Mouse (Mus musculus): ENCODE results near the gene Smarcc2. TPM values are rescaled to one million over a fixed set of nuclear protein-coding genes. Genes with fewer than 3 reads are reported as not detected.
A peak's percentile ranks its signal among the peaks of the same experiment; 100 is the strongest.

Gene Smarcc2
- 100 and 109 TPM in 2 replicates for total RNA-seq (2014; fragmentation: Nextera tagmentation)
- 36.3 and 47.4 TPM in 2 replicates for total RNA-seq (2017)
- polyA plus RNA-seq (2012), result 153 and 174 TPM in 2 replicates

- Histone ChIP-seq H3K9me3 (replicated peaks) (no peaks in the 10 kb centered on the region), H3K4me3 (ENCODE audit: low read depth, low read length) (peak within 1 kb of the TSS; percentile 87), H3K4me1 (ENCODE audit: insufficient read depth, low read depth, low read length) (peaks cover 50% of the 10 kb centered on the region), H3K27me3 (ENCODE audit: insufficient read depth, low read length) (no peaks in the 10 kb centered on the region), H3K36me3 (replicated peaks) (peaks cover 35% of the 10 kb centered on the region)
- TF ChIP-seq GATA1 (IDR thresholded peaks at IDR 0.05; ENCODE audit: borderline replicate concordance, low read length) (no peak), CTCF (IDR thresholded peaks at IDR 0.05; ENCODE audit: low read depth, low read length) (no peak), POLR2AphosphoS5 (IDR thresholded peaks at IDR 0.05; ENCODE audit: insufficient replicate concordance, low read depth, low read length) (no peak), TAL1 (conservative IDR thresholded peaks at IDR 0.05; ENCODE audit: low read depth, low read length) (no peak), GATA2 (IDR thresholded peaks at IDR 0.05; ENCODE audit: borderline replicate concordance, low read depth, low read length) (no peak)
- ATAC-seq (ENCODE audit: extremely low read depth, insufficient number of reproducible peaks, low FRiP score, poor library complexity, severe bottlenecking) (0 out of 2 replicates have a peak, but pooled peaks have one; percentile 5), DNase-seq (ENCODE audit: low spot score) (peak; percentile 90)
Observed at GRCm38 (mm10) chr10:128458719-128459408, at the start of gene Smarcc2. TSS of gene Smarcc2 (plus strand) at chr10:128459248.

GRCm38 (mm10) chr10:128409692-128410559, 49.1 kb upstream of the Smarcc2 start:
- peak; percentile 88 for ATAC-seq (ENCODE audit: extremely low read depth, insufficient number of reproducible peaks, low FRiP score, poor library complexity, severe bottlenecking)
- peak; percentile 23 for TF ChIP-seq CTCF (IDR thresholded peaks at IDR 0.05; ENCODE audit: low read depth, low read length)
- no peak for TF ChIP-seq POLR2AphosphoS5 (IDR thresholded peaks at IDR 0.05; ENCODE audit: insufficient replicate concordance, low read depth, low read length)

GRCm38 (mm10) chr10:128410560-128410845, 48.5 kb upstream of the Smarcc2 start:
- no peak for ATAC-seq (ENCODE audit: extremely low read depth, insufficient number of reproducible peaks, low FRiP score, poor library complexity, severe bottlenecking)
- Histone ChIP-seq H3K4me3 (ENCODE audit: low read depth, low read length) (peak overlapping the region; percentile 88), H3K36me3 (replicated peaks) (peaks cover 56% of the 10 kb centered on the region), H3K9me3 (replicated peaks) (no peaks in the 10 kb centered on the region), H3K27me3 (ENCODE audit: insufficient read depth, low read length) (no peaks in the 10 kb centered on the region), H3K4me1 (ENCODE audit: insufficient read depth, low read depth, low read length) (peaks cover 55% of the 10 kb centered on the region)
- no peak for TF ChIP-seq CTCF (IDR thresholded peaks at IDR 0.05; ENCODE audit: low read depth, low read length)
- no peak for TF ChIP-seq TAL1 (conservative IDR thresholded peaks at IDR 0.05; ENCODE audit: low read depth, low read length)
- no peak for TF ChIP-seq POLR2AphosphoS5 (IDR thresholded peaks at IDR 0.05; ENCODE audit: insufficient replicate concordance, low read depth, low read length)
- TF ChIP-seq GATA1 (IDR thresholded peaks at IDR 0.05; ENCODE audit: borderline replicate concordance, low read length), result no peak
- no peak for TF ChIP-seq GATA2 (IDR thresholded peaks at IDR 0.05; ENCODE audit: borderline replicate concordance, low read depth, low read length)
- DNase-seq (ENCODE audit: low spot score), result no peak

More at GRCm38 (mm10) chr10:128409692-128410559, 49.1 kb upstream of the Smarcc2 start:
- Histone ChIP-seq H3K4me3 (ENCODE audit: low read depth, low read length) (peak overlapping the region; percentile 88), H3K9me3 (replicated peaks) (no peaks in the 10 kb centered on the region), H3K36me3 (replicated peaks) (peaks cover 55% of the 10 kb centered on the region), H3K27me3 (ENCODE audit: insufficient read depth, low read length) (no peaks in the 10 kb centered on the region), H3K4me1 (ENCODE audit: insufficient read depth, low read depth, low read length) (peaks cover 55% of the 10 kb centered on the region)
- peak; percentile 99 for DNase-seq (ENCODE audit: low spot score)

GRCm38 (mm10) chr10:128411211-128412054, 47.6 kb upstream of the Smarcc2 start, which contains the start of the genes Nabp2 and Rnf41:
TSS of gene Nabp2 (minus strand) at chr10:128411492.
TSS of gene Rnf41 (plus strand) at chr10:128411657.
- H3K9me3 ChIP-seq (replicated peaks), result no peaks in the 10 kb centered on the region
- no peak for TF ChIP-seq TAL1 (conservative IDR thresholded peaks at IDR 0.05; ENCODE audit: low read depth, low read length)
- no peak for TF ChIP-seq POLR2AphosphoS5 (IDR thresholded peaks at IDR 0.05; ENCODE audit: insufficient replicate concordance, low read depth, low read length)
- no peak for TF ChIP-seq CTCF (IDR thresholded peaks at IDR 0.05; ENCODE audit: low read depth, low read length)
- TF ChIP-seq GATA2 (IDR thresholded peaks at IDR 0.05; ENCODE audit: borderline replicate concordance, low read depth, low read length), result no peak
- TF ChIP-seq GATA1 (IDR thresholded peaks at IDR 0.05; ENCODE audit: borderline replicate concordance, low read length), result no peak
- H3K36me3 ChIP-seq (replicated peaks), result peaks cover 55% of the 10 kb centered on the region
- peak; percentile 85 for ATAC-seq (ENCODE audit: extremely low read depth, insufficient number of reproducible peaks, low FRiP score, poor library complexity, severe bottlenecking)
- DNase-seq (ENCODE audit: low spot score), result peak; percentile 82
- H3K4me1 ChIP-seq (ENCODE audit: insufficient read depth, low read depth, low read length), result peaks cover 55% of the 10 kb centered on the region
- H3K27me3 ChIP-seq (ENCODE audit: insufficient read depth, low read length), result no peaks in the 10 kb centered on the region
- H3K4me3 ChIP-seq (ENCODE audit: low read depth, low read length), result peak within 1 kb of the TSS; percentile 88

- no peak for ATAC-seq (ENCODE audit: extremely low read depth, insufficient number of reproducible peaks, low FRiP score, poor library complexity, severe bottlenecking)
- H3K4me1 ChIP-seq (ENCODE audit: insufficient read depth, low read depth, low read length), result peaks cover 55% of the 10 kb centered on the region
Observed at GRCm38 (mm10) chr10:128412055-128412381, 47.0 kb upstream of the Smarcc2 start.

More at GRCm38 (mm10) chr10:128412055-128412381, 47.0 kb upstream of the Smarcc2 start:
- H3K36me3 ChIP-seq (replicated peaks), result peaks cover 56% of the 10 kb centered on the region
- H3K4me3 ChIP-seq (ENCODE audit: low read depth, low read length), result peak overlapping the region; percentile 88
- DNase-seq (ENCODE audit: low spot score), result no peak
- TF ChIP-seq GATA1 (IDR thresholded peaks at IDR 0.05; ENCODE audit: borderline replicate concordance, low read length), result no peak
- no peak for TF ChIP-seq CTCF (IDR thresholded peaks at IDR 0.05; ENCODE audit: low read depth, low read length)
- TF ChIP-seq GATA2 (IDR thresholded peaks at IDR 0.05; ENCODE audit: borderline replicate concordance, low read depth, low read length), result no peak
- TF ChIP-seq TAL1 (conservative IDR thresholded peaks at IDR 0.05; ENCODE audit: low read depth, low read length), result no peak
- no peak for TF ChIP-seq POLR2AphosphoS5 (IDR thresholded peaks at IDR 0.05; ENCODE audit: insufficient replicate concordance, low read depth, low read length)
- no peaks in the 10 kb centered on the region for H3K27me3 ChIP-seq (ENCODE audit: insufficient read depth, low read length)
- no peaks in the 10 kb centered on the region for H3K9me3 ChIP-seq (replicated peaks)
